In genomic region chr16:91946261-91946660, GRCm38 (mm10) we compare ENCODE assay signal across 24 mouse cellular contexts.
"Had no signal": no experiment of that assay in that cellular context is flagged by ENCODE, and none has a peak within 500 bp of the region (broad histone marks: within the 10 kb centered on the region; RNA-seq: fewer than 3 reads in every experiment).

No protein-coding gene starts in this region.

- ATAC-seq: liver, embryonic 12.5 days; midbrain, embryonic 15.5 days had no signal

- H3K27ac ChIP-seq: kidney, postnatal 0 days; limb, embryonic 10.5 days; limb, embryonic 13.5 days; liver, embryonic 12.5 days; liver, embryonic 15.5 days; lung, embryonic 15.5 days; midbrain, embryonic 15.5 days; neural tube, embryonic 12.5 days; neural tube, embryonic 15.5 days; stomach, embryonic 15.5 days had no signal

- H3K9me3 ChIP-seq: limb, embryonic 10.5 days; limb, embryonic 13.5 days; liver, embryonic 15.5 days; lung, embryonic 15.5 days; midbrain, embryonic 10.5 days; midbrain, embryonic 15.5 days; neural tube, embryonic 12.5 days; neural tube, embryonic 15.5 days; stomach, embryonic 15.5 days had no signal

- H3K27me3 ChIP-seq: limb, embryonic 13.5 days; liver, embryonic 15.5 days; lung, embryonic 15.5 days; midbrain, embryonic 15.5 days; neural tube, embryonic 12.5 days; neural tube, embryonic 15.5 days; stomach, embryonic 15.5 days had no signal

- H3K4me3 ChIP-seq: limb, embryonic 10.5 days; limb, embryonic 13.5 days; liver, embryonic 12.5 days; liver, embryonic 15.5 days; lung, embryonic 15.5 days; megakaryocyte, embryonic 14.5 days; midbrain, embryonic 10.5 days; midbrain, embryonic 15.5 days; neural tube, embryonic 12.5 days; neural tube, embryonic 15.5 days; stomach, embryonic 15.5 days had no signal

- H3K4me2 ChIP-seq: limb, embryonic 13.5 days; liver, embryonic 12.5 days; liver, embryonic 15.5 days; lung, embryonic 15.5 days; midbrain, embryonic 15.5 days; neural tube, embryonic 12.5 days; neural tube, embryonic 15.5 days; stomach, embryonic 15.5 days had no signal

- H3K36me3 ChIP-seq: limb, embryonic 10.5 days; limb, embryonic 13.5 days; liver, embryonic 12.5 days; liver, embryonic 15.5 days; lung, embryonic 15.5 days; midbrain, embryonic 10.5 days; midbrain, embryonic 15.5 days; neural tube, embryonic 12.5 days; neural tube, embryonic 15.5 days; stomach, embryonic 15.5 days had no signal

- DNase-seq: kidney, adult 8-10 months; kidney, postnatal 25 days; layer of hippocampus, adult 9-11 months; liver; lung, adult 18-20 months; lung, postnatal 10 days; lung, postnatal 36 days; right cerebral cortex, adult 18-20 months; right cerebral cortex, postnatal 14 days; right cerebral cortex, postnatal 4 days; thymus, adult 18-20 months; thymus, postnatal 36 days had no signal

- H3K9ac ChIP-seq: limb, embryonic 13.5 days; liver, embryonic 12.5 days; liver, embryonic 15.5 days; lung, embryonic 15.5 days; midbrain, embryonic 15.5 days; neural tube, embryonic 12.5 days; neural tube, embryonic 15.5 days; stomach, embryonic 15.5 days had no signal

- H3K4me1 ChIP-seq: limb, embryonic 10.5 days; limb, embryonic 13.5 days; liver, embryonic 12.5 days; liver, embryonic 15.5 days; lung, embryonic 15.5 days; megakaryocyte, embryonic 14.5 days; neural tube, embryonic 12.5 days; neural tube, embryonic 15.5 days; stomach, embryonic 15.5 days had no signal
